ENCODE assay signal across 8 mouse cellular contexts in genomic region chr17:33718384-33718881, GRCm38 (mm10). TPM values are rescaled to one million over a fixed set of nuclear protein-coding genes. Genes with fewer than 3 reads are reported as not detected.
DNase-seq lines count a peak whose midpoint lies in the region; ATAC-seq lines count a peak whose summit lies in the region.

March2 (minus strand) TSS chr17:33718670.

- H3K9me3 ChIP-seq in hindbrain, embryonic 14.5 days (ENCODE audit: control insufficient read depth, low read length), result no peaks in the 10 kb centered on the region

- H3K27ac ChIP-seq in hindbrain, embryonic 14.5 days, result no peak within 1 kb of the TSS

- ATAC-seq in hindbrain, embryonic 14.5 days (ENCODE audit: low FRiP score), result peak; percentile 99

- H3K36me3 ChIP-seq in hindbrain, embryonic 14.5 days (replicated peaks; ENCODE audit: control insufficient read depth, insufficient read depth), result no peaks in the 10 kb centered on the region

- peak within 1 kb of the TSS; percentile 71 for H3K4me3 ChIP-seq in hindbrain, embryonic 14.5 days (replicated peaks; ENCODE audit: low read length)

- peak within 1 kb of the TSS; percentile 64 for H3K4me2 ChIP-seq in hindbrain, embryonic 14.5 days (replicated peaks)

- DNase-seq in R1 (ENCODE audit: low read depth, low spot score), result peak; percentile 97
- peak; percentile 95 to 98 for DNase-seq in cerebellum, postnatal 25 days
- peak; percentile 86 to 91 for DNase-seq in frontal cortex, postnatal 25 days (ENCODE audit: low spot score in 2 of 2)
- peak; percentile 94 for DNase-seq in hindbrain, embryonic 14.5 days (ENCODE audit: low spot score)
- DNase-seq in layer of hippocampus, postnatal 36 days, result peak; percentile 95
- DNase-seq in lung, postnatal 36 days, result peak; percentile 99
- DNase-seq in retina, postnatal 1 day, result peak; percentile 98
- DNase-seq in urinary bladder, adult 18-20 months (ENCODE audit: low spot score in 2 of 2), result peak; percentile 96 to 97

- no peaks in the 10 kb centered on the region for H3K27me3 ChIP-seq in hindbrain, embryonic 14.5 days (ENCODE audit: control insufficient read depth, insufficient read depth, low read length)

- H3K4me1 ChIP-seq in hindbrain, embryonic 14.5 days (replicated peaks; ENCODE audit: control insufficient read depth, insufficient read depth, low read length), result peaks cover 4% of the 10 kb centered on the region; the same call in 1 of the 2 replicates

- peak within 1 kb of the TSS; percentile 73 for H3K9ac ChIP-seq in hindbrain, embryonic 14.5 days

- under 1% methylated on average over 46 of the region's 46 CpGs for WGBS in hindbrain, embryonic 14.5 days

RNA-seq across cellular contexts. Expression of gene March2, which starts in this region (rescaled TPM):
- polyA plus RNA-seq in hindbrain, embryonic 14.5 days (2014; fragmentation: Nextera tagmentation; extraction: Ambion mirVana), result 69.0 and 72.1 TPM in 2 replicates
- 10 to 100 TPM; 83.7 to 88.1 TPM for total RNA-seq in layer of hippocampus, postnatal 36 days (2021)
